Mouse (Mus musculus): ENCODE measurements around the gene Plb1. TPM values are rescaled to one million over a fixed set of nuclear protein-coding genes. Genes with fewer than 3 reads are reported as not detected.

Gene Plb1
- polyA plus RNA-seq, 1 experiment from 2014 or later: 0.05 TPM

DNA sequence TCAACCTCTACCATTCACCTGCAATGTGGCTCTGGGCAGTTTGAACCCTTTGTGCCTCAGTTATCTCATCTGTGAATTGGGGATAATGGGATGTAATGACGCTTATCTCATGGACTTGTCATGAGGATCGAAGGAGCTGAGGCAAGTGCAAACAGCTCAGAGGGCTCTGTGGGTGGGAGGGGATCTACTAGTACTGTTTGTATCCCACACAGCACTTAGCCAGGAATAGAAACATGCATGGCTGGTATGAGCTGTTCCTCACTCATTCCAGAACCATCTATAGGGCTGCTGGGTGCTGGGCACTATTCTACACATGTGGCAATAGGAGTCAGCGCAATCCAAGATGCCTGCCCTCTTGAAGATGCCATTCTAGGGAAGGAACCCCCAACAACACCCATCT lies 32.9 kb upstream of the Plb1 start:
- no peak for ATAC-seq
- no peak overlapping the region for H3K4me2 ChIP-seq (ENCODE audit: low read length)
- no peak overlapping the region for H3K27ac ChIP-seq (ENCODE audit: low read depth, low read length)
- no peak overlapping the region for H3K4me3 ChIP-seq (ENCODE audit: low read length)
- H3K36me3 ChIP-seq (ENCODE audit: control insufficient read depth, insufficient read depth, low read length): no peaks in the 10 kb centered on the region
- no peaks in the 10 kb centered on the region for H3K9me3 ChIP-seq (ENCODE audit: control insufficient read depth, low read length)
- WGBS: 91% methylated on average over 3 of the region's 3 CpGs
- H3K27me3 ChIP-seq (replicated peaks; ENCODE audit: control insufficient read depth, insufficient read depth, low read length): no peaks in the 10 kb centered on the region
- H3K9ac ChIP-seq (ENCODE audit: low read depth, low read length): no peak overlapping the region
- H3K4me1 ChIP-seq (ENCODE audit: control insufficient read depth, insufficient read depth, low read depth, low read length): no peaks in the 10 kb centered on the region

- Histone ChIP-seq H3K4me3 (ENCODE audit: low read length) (no peak overlapping the region), H3K27ac (ENCODE audit: low read depth, low read length) (no peak overlapping the region), H3K27me3 (replicated peaks; ENCODE audit: control insufficient read depth, insufficient read depth, low read length) (no peaks in the 10 kb centered on the region), H3K4me1 (ENCODE audit: control insufficient read depth, insufficient read depth, low read depth, low read length) (no peaks in the 10 kb centered on the region), H3K9me3 (ENCODE audit: control insufficient read depth, low read length) (no peaks in the 10 kb centered on the region), H3K4me2 (ENCODE audit: low read length) (no peak overlapping the region), H3K9ac (ENCODE audit: low read depth, low read length) (no peak overlapping the region), H3K36me3 (ENCODE audit: control insufficient read depth, insufficient read depth, low read length) (no peaks in the 10 kb centered on the region)
- no peak for ATAC-seq
- 76% methylated on average over 4 of the region's 4 CpGs for WGBS
These were observed 27.9 kb upstream of the Plb1 start for GRCm38 (mm10) chr5:32204653-32205052.

- 81% methylated on average over 2 of the region's 2 CpGs for WGBS
- Histone ChIP-seq H3K27ac (ENCODE audit: low read depth, low read length) (no peak overlapping the region), H3K4me3 (ENCODE audit: low read length) (no peak overlapping the region)
These were observed 25.8 kb upstream of the Plb1 start for GRCm38 (mm10) chr5:32206726-32207125.

GRCm38 (mm10) chr5:32208460-32208859 lies 24.0 kb upstream of the Plb1 start:
- Histone ChIP-seq H3K36me3 (ENCODE audit: control insufficient read depth, insufficient read depth, low read length) (no peaks in the 10 kb centered on the region), H3K4me3 (ENCODE audit: low read length) (no peak overlapping the region), H3K4me1 (ENCODE audit: control insufficient read depth, insufficient read depth, low read depth, low read length) (no peaks in the 10 kb centered on the region), H3K4me2 (ENCODE audit: low read length) (no peak overlapping the region), H3K9ac (ENCODE audit: low read depth, low read length) (no peak overlapping the region), H3K27ac (ENCODE audit: low read depth, low read length) (no peak overlapping the region), H3K27me3 (replicated peaks; ENCODE audit: control insufficient read depth, insufficient read depth, low read length) (no peaks in the 10 kb centered on the region), H3K9me3 (ENCODE audit: control insufficient read depth, low read length) (no peaks in the 10 kb centered on the region)
- ATAC-seq: no peak
- 76% methylated on average over 8 of the region's 8 CpGs for WGBS

More at GRCm38 (mm10) chr5:32206726-32207125, 25.8 kb upstream of the Plb1 start:
- H3K4me1 ChIP-seq (ENCODE audit: control insufficient read depth, insufficient read depth, low read depth, low read length): no peaks in the 10 kb centered on the region
- H3K36me3 ChIP-seq (ENCODE audit: control insufficient read depth, insufficient read depth, low read length): no peaks in the 10 kb centered on the region
- no peaks in the 10 kb centered on the region for H3K27me3 ChIP-seq (replicated peaks; ENCODE audit: control insufficient read depth, insufficient read depth, low read length)
- no peaks in the 10 kb centered on the region for H3K9me3 ChIP-seq (ENCODE audit: control insufficient read depth, low read length)
- H3K4me2 ChIP-seq (ENCODE audit: low read length): no peak overlapping the region
- H3K9ac ChIP-seq (ENCODE audit: low read depth, low read length): no peak overlapping the region
- no peak for ATAC-seq

DNA sequence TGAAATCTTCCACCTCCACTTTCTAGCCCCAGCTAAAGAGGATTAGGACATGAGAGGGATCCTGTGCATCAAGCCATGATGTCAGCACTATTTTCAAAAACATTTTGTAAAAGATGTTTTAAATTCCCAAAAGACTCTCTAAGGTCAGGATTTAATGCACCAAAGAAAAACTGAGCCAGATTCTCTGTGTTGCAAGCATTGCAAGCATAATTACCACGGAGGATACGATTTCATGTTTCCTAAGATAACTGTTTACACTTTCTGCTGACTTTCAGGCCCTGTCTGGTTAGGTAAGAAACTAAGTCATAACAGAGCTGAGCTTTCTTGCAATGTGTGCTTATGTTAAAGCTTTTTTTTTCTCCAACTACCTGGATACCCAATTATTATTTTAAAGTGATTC lies 21.5 kb upstream of the Plb1 start:
- Histone ChIP-seq H3K36me3 (ENCODE audit: control insufficient read depth, insufficient read depth, low read length) (no peaks in the 10 kb centered on the region), H3K27me3 (replicated peaks; ENCODE audit: control insufficient read depth, insufficient read depth, low read length) (no peaks in the 10 kb centered on the region), H3K9me3 (ENCODE audit: control insufficient read depth, low read length) (no peaks in the 10 kb centered on the region), H3K4me1 (ENCODE audit: control insufficient read depth, insufficient read depth, low read depth, low read length) (no peaks in the 10 kb centered on the region), H3K27ac (ENCODE audit: low read depth, low read length) (no peak overlapping the region), H3K4me3 (ENCODE audit: low read length) (no peak overlapping the region), H3K9ac (ENCODE audit: low read depth, low read length) (no peak overlapping the region), H3K4me2 (ENCODE audit: low read length) (no peak overlapping the region)
- 47% methylated on average over 2 of the region's 2 CpGs for whole genome bisulfite sequencing
- no peak for ATAC-seq

- WGBS: 31% methylated on average over 4 of the region's 4 CpGs
- Histone ChIP-seq H3K9me3 (ENCODE audit: control insufficient read depth, low read length) (no peaks in the 10 kb centered on the region), H3K9ac (ENCODE audit: low read depth, low read length) (no peak overlapping the region), H3K4me2 (ENCODE audit: low read length) (no peak overlapping the region), H3K36me3 (ENCODE audit: control insufficient read depth, insufficient read depth, low read length) (no peaks in the 10 kb centered on the region), H3K27me3 (replicated peaks; ENCODE audit: control insufficient read depth, insufficient read depth, low read length) (no peaks in the 10 kb centered on the region), H3K4me1 (ENCODE audit: control insufficient read depth, insufficient read depth, low read depth, low read length) (no peaks in the 10 kb centered on the region), H3K27ac (ENCODE audit: low read depth, low read length) (no peak overlapping the region), H3K4me3 (ENCODE audit: low read length) (no peak overlapping the region)
- ATAC-seq: no peak
These were observed 18.8 kb upstream of the Plb1 start for GRCm38 (mm10) chr5:32213746-32214145.

GRCm38 (mm10) chr5:32215510-32215909 lies 17.0 kb upstream of the Plb1 start:
- Histone ChIP-seq H3K9ac (ENCODE audit: low read depth, low read length) (no peak overlapping the region), H3K27ac (ENCODE audit: low read depth, low read length) (no peak overlapping the region), H3K4me3 (ENCODE audit: low read length) (no peak overlapping the region), H3K9me3 (ENCODE audit: control insufficient read depth, low read length) (no peaks in the 10 kb centered on the region), H3K4me1 (ENCODE audit: control insufficient read depth, insufficient read depth, low read depth, low read length) (no peaks in the 10 kb centered on the region), H3K4me2 (ENCODE audit: low read length) (no peak overlapping the region), H3K36me3 (ENCODE audit: control insufficient read depth, insufficient read depth, low read length) (no peaks in the 10 kb centered on the region), H3K27me3 (replicated peaks; ENCODE audit: control insufficient read depth, insufficient read depth, low read length) (no peaks in the 10 kb centered on the region)
- WGBS: 75% methylated on average over 10 of the region's 10 CpGs
- no peak for ATAC-seq

- Histone ChIP-seq H3K9ac (ENCODE audit: low read depth, low read length) (no peak overlapping the region), H3K27me3 (replicated peaks; ENCODE audit: control insufficient read depth, insufficient read depth, low read length) (no peaks in the 10 kb centered on the region), H3K9me3 (ENCODE audit: control insufficient read depth, low read length) (no peaks in the 10 kb centered on the region), H3K4me2 (ENCODE audit: low read length) (no peak overlapping the region), H3K27ac (ENCODE audit: low read depth, low read length) (no peak overlapping the region), H3K4me1 (ENCODE audit: control insufficient read depth, insufficient read depth, low read depth, low read length) (no peaks in the 10 kb centered on the region), H3K4me3 (ENCODE audit: low read length) (no peak overlapping the region), H3K36me3 (ENCODE audit: control insufficient read depth, insufficient read depth, low read length) (no peaks in the 10 kb centered on the region)
- no peak for ATAC-seq
- 67% methylated on average over 4 of the region's 4 CpGs for WGBS
These were observed 16.0 kb upstream of the Plb1 start for GRCm38 (mm10) chr5:32216465-32216864.

DNA sequence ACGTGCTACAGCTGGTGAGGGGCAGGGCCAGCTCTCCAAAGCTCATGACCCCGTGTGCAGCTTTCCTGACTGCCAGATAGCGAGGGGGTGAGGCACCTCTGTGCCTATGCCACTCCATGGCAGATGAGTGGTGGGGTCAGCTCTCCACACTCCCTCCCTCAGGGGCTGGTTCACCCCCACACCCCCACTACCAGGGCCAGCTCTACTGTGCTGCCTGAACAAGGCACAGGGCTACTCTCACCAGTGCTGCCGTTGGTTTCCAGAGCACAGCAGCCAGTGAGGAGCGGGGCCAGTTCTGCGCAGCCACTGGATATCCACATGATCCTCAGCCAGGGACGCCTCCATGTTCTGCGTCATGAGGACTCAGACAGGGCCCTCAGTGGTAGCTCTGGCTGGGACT lies 15.0 kb upstream of the Plb1 start:
- WGBS: 86% methylated on average over 8 of the region's 8 CpGs
- Histone ChIP-seq H3K9ac (ENCODE audit: low read depth, low read length) (no peak overlapping the region), H3K36me3 (ENCODE audit: control insufficient read depth, insufficient read depth, low read length) (no peaks in the 10 kb centered on the region), H3K4me1 (ENCODE audit: control insufficient read depth, insufficient read depth, low read depth, low read length) (no peaks in the 10 kb centered on the region), H3K27ac (ENCODE audit: low read depth, low read length) (no peak overlapping the region), H3K4me2 (ENCODE audit: low read length) (no peak overlapping the region), H3K9me3 (ENCODE audit: control insufficient read depth, low read length) (no peaks in the 10 kb centered on the region), H3K27me3 (replicated peaks; ENCODE audit: control insufficient read depth, insufficient read depth, low read length) (no peaks in the 10 kb centered on the region), H3K4me3 (ENCODE audit: low read length) (no peak overlapping the region)
- ATAC-seq: no peak

DNA sequence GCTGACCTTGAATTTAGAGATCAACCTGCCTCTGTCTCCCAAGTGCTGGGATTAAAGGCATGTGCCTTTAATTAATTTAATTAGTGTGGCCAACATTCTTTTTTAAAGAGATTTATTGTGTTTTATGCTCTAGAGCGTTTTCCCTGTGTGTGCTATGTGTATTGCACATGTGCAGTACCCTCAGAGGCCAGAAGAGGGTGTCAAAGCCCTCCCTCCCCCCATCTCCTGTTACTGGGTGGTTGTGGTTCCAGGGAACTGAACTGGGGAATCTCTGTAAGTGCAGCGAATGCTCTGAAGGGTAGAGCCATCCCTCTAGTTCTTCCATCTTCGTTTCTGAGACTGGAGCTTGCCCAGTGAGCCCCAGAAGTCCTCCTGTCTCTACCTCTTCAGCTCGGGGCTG lies 2.1 kb upstream of the Plb1 start:
- WGBS: 37% methylated on average over 4 of the region's 4 CpGs
- H3K9me3 ChIP-seq (ENCODE audit: control insufficient read depth, low read length): no peaks in the 10 kb centered on the region
- H3K36me3 ChIP-seq (ENCODE audit: control insufficient read depth, insufficient read depth, low read length): no peaks in the 10 kb centered on the region
- H3K4me3 ChIP-seq (ENCODE audit: low read length): no peak overlapping the region
- no peaks in the 10 kb centered on the region for H3K4me1 ChIP-seq (ENCODE audit: control insufficient read depth, insufficient read depth, low read depth, low read length)
- no peaks in the 10 kb centered on the region for H3K27me3 ChIP-seq (replicated peaks; ENCODE audit: control insufficient read depth, insufficient read depth, low read length)
- H3K4me2 ChIP-seq (ENCODE audit: low read length): no peak overlapping the region
- H3K9ac ChIP-seq (ENCODE audit: low read depth, low read length): no peak overlapping the region
- ATAC-seq: no peak
- no peak overlapping the region for H3K27ac ChIP-seq (ENCODE audit: low read depth, low read length)

Measured in hindbrain, embryonic 16.5 days (tissue).